Mouse (Mus musculus): ENCODE results near the gene Polr3gl.

Polr3gl gene

DNA sequence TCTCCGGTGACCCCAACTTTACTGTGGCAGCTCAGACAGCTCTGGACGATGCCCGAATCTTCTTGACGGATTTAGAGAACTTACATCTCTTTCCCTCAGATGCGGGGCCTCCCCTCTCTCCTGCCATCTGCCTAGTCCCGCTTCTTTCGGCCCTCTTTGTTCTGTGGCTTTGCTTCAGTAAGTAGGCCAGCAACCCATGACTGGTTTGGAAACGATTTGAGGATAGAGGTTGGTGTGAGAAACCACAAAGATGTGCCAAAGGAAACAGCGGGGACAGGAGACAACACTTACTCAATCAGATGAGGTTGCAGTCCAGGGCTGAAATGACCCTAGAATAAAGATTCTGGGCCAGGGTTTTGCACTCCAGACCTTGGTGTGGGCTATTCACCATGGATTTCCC lies 65.5 kb downstream of the Polr3gl start:
- no peak for DNase-seq (ENCODE audit: extremely low read depth, low read depth, low spot score)
